ENCODE assay signal across 9 mouse cellular contexts in the genomic region with DNA sequence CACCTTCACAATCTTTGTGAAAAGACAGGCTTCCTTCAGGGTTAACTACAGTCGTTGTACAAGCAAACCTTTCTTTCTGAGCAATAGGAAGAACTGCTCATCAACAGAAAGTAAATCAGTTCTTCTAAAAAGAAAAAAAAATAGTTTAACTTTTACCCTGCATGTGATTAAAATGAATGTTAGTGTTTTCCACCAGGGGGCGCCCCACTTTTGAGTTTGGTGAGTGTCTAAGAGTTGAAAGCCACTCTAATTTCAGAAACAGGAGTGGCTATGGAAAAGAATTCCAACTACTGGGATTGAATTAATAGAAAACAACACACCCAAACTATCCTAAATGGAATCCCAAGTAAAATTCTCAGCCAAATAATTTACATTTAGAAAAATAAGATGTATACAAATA.
DNase-seq lines count a peak whose midpoint lies in the region; ATAC-seq lines count a peak whose summit lies in the region.
"Had no signal": no experiment of that assay in that cellular context is flagged by ENCODE, and none has a peak within 500 bp of the region (broad histone marks: within the 10 kb centered on the region; RNA-seq: fewer than 3 reads in every experiment).

No protein-coding gene starts in this region.

- DNase-seq in gastrocnemius, adult 18-20 months (ENCODE audit: low spot score), result peak; percentile 9
- DNase-seq in gastrocnemius, adult 8-10 months (ENCODE audit: low spot score in 2 of 2), result no peak
- DNase-seq in midbrain, embryonic 14.5 days, result peak; percentile 67
- DNase-seq in midbrain, embryonic 11.5 days (ENCODE audit: low spot score, missing footprints), result no peak
- DNase-seq in c-Kit-positive CD71-positive TER-119-positive erythroid progenitor cells, embryonic 14.5 days (ENCODE audit: low spot score), result peak; percentile 3
- DNase-seq in lung, postnatal 36 days, result peak; percentile 31
- no peak for DNase-seq in urinary bladder, postnatal 10 days (ENCODE audit: low spot score)

- H3K4me1 ChIP-seq in midbrain, embryonic 14.5 days (ENCODE audit: control insufficient read depth, insufficient read depth, low read length), result no peaks in the 10 kb centered on the region
- H3K4me1 ChIP-seq in midbrain, embryonic 11.5 days (ENCODE audit: control insufficient read depth, insufficient read depth, low read length), result no peaks in the 10 kb centered on the region
- H3K4me1 ChIP-seq in midbrain, embryonic 15.5 days, result no peaks in the 10 kb centered on the region
- H3K4me1 ChIP-seq: stomach, embryonic 15.5 days had no signal

- no peak overlapping the region for H3K9ac ChIP-seq in midbrain, embryonic 14.5 days (replicated peaks; ENCODE audit: low read length)
- no peak overlapping the region for H3K9ac ChIP-seq in midbrain, embryonic 11.5 days (ENCODE audit: low read length)
- no peak overlapping the region for H3K9ac ChIP-seq in midbrain, embryonic 15.5 days
- H3K9ac ChIP-seq: stomach, embryonic 15.5 days had no signal

- no peak overlapping the region for H3K4me3 ChIP-seq in midbrain, embryonic 14.5 days (replicated peaks; ENCODE audit: low read depth, low read length)
- no peak overlapping the region for H3K4me3 ChIP-seq in midbrain, embryonic 11.5 days (ENCODE audit: low read depth, low read length)
- H3K4me3 ChIP-seq in midbrain, embryonic 15.5 days, result no peak overlapping the region
- H3K4me3 ChIP-seq: stomach, embryonic 15.5 days had no signal

- no peaks in the 10 kb centered on the region for H3K27me3 ChIP-seq in midbrain, embryonic 14.5 days (ENCODE audit: control insufficient read depth, insufficient read depth, low read length)
- no peaks in the 10 kb centered on the region for H3K27me3 ChIP-seq in midbrain, embryonic 11.5 days (ENCODE audit: control insufficient read depth, insufficient read depth, low read length)
- H3K27me3 ChIP-seq in midbrain, embryonic 15.5 days (replicated peaks), result no peaks in the 10 kb centered on the region
- H3K27me3 ChIP-seq: stomach, embryonic 15.5 days had no signal

- H3K27ac ChIP-seq in midbrain, embryonic 14.5 days (replicated peaks; ENCODE audit: low read depth, low read length), result no peak overlapping the region
- no peak overlapping the region for H3K27ac ChIP-seq in midbrain, embryonic 11.5 days (ENCODE audit: low read depth, low read length)
- no peak overlapping the region for H3K27ac ChIP-seq in midbrain, embryonic 15.5 days
- H3K27ac ChIP-seq: stomach, embryonic 15.5 days had no signal

- H3K36me3 ChIP-seq in midbrain, embryonic 14.5 days (ENCODE audit: control insufficient read depth, insufficient read depth, low read length), result no peaks in the 10 kb centered on the region
- H3K36me3 ChIP-seq in midbrain, embryonic 11.5 days (ENCODE audit: control insufficient read depth, insufficient read depth, low read length), result no peaks in the 10 kb centered on the region
- no peaks in the 10 kb centered on the region for H3K36me3 ChIP-seq in midbrain, embryonic 15.5 days (replicated peaks)
- H3K36me3 ChIP-seq: stomach, embryonic 15.5 days had no signal

- H3K4me2 ChIP-seq in midbrain, embryonic 14.5 days (ENCODE audit: low read length), result no peak overlapping the region
- no peak overlapping the region for H3K4me2 ChIP-seq in midbrain, embryonic 11.5 days
- H3K4me2 ChIP-seq in midbrain, embryonic 15.5 days, result no peak overlapping the region
- H3K4me2 ChIP-seq: stomach, embryonic 15.5 days had no signal

- WGBS in midbrain, embryonic 14.5 days, result 17% methylated on average over 2 of the region's 2 CpGs
- WGBS in midbrain, embryonic 11.5 days, result 12% methylated on average over 2 of the region's 2 CpGs
- WGBS in midbrain, embryonic 15.5 days, result 8% methylated on average over 2 of the region's 2 CpGs

- no peaks in the 10 kb centered on the region for H3K9me3 ChIP-seq in midbrain, embryonic 14.5 days (ENCODE audit: control insufficient read depth, low read length)
- H3K9me3 ChIP-seq in midbrain, embryonic 11.5 days (ENCODE audit: control insufficient read depth, low read length), result no peaks in the 10 kb centered on the region
- H3K9me3 ChIP-seq in midbrain, embryonic 15.5 days, result no peaks in the 10 kb centered on the region
- H3K9me3 ChIP-seq: stomach, embryonic 15.5 days had no signal

- no peak for ATAC-seq in midbrain, embryonic 14.5 days (ENCODE audit: low FRiP score, low TSS enrichment)
- no peak for ATAC-seq in midbrain, embryonic 11.5 days (ENCODE audit: low FRiP score)
- no peak for ATAC-seq in midbrain, embryonic 15.5 days (replicated peaks)

Comparison
In these comparisons a context has a peak if more than half of its experiments do, and no peak if none do; other contexts are left out.
1. DNase-seq: peak in gastrocnemius, adult 18-20 months (single experiment), midbrain, embryonic 14.5 days (single experiment), c-Kit-positive CD71-positive TER-119-positive erythroid progenitor cells, embryonic 14.5 days (single experiment) and lung, postnatal 36 days (single experiment); none in gastrocnemius, adult 8-10 months (0 of 2), midbrain, embryonic 11.5 days (single experiment) and urinary bladder, postnatal 10 days (single experiment).